Mouse (Mus musculus): ENCODE measurements at regions not wholly inside any gene's neighbourhood (a gene's known extent, or its start where the extent isn't known, plus 50 kb on each side); places are given as distances from the start of the nearest gene placed in this dataset.

- H3K9me3 ChIP-seq (ENCODE audit: control insufficient read depth, low read length) = no peaks in the 10 kb centered on the region
- 85% methylated on average over 12 of the region's 12 CpGs for WGBS
- H3K27me3 ChIP-seq (ENCODE audit: control insufficient read depth, insufficient read depth, low read length) = no peaks in the 10 kb centered on the region
- no peaks in the 10 kb centered on the region for H3K36me3 ChIP-seq (ENCODE audit: control insufficient read depth, insufficient read depth, low read length)
- DNase-seq (ENCODE audit: low spot score) (peak; percentile 1), ATAC-seq (ENCODE audit: low FRiP score) (peak; percentile 57; the same call in 1 of the 2 replicates)
- H3K9ac ChIP-seq (ENCODE audit: low read depth, low read length) = no peak overlapping the region
- no peak overlapping the region for H3K4me3 ChIP-seq (ENCODE audit: low read depth, low read length)
- H3K4me1 ChIP-seq (replicated peaks; ENCODE audit: control insufficient read depth, insufficient read depth, low read length) = no peaks in the 10 kb centered on the region
- no peak overlapping the region for H3K27ac ChIP-seq (ENCODE audit: low read depth, low read length)
- no peak overlapping the region for H3K4me2 ChIP-seq (replicated peaks; ENCODE audit: low read depth, low read length)
Observed at GRCm38 (mm10) chr1:105150624-105151465, 205.7 kb downstream of the Rnf152 start.

- no peak overlapping the region for H3K9ac ChIP-seq (ENCODE audit: low read depth, low read length)
- no peak overlapping the region for H3K4me2 ChIP-seq (replicated peaks; ENCODE audit: low read depth, low read length)
- ATAC-seq (ENCODE audit: low FRiP score) = no peak
- no peak overlapping the region for H3K27ac ChIP-seq (ENCODE audit: low read depth, low read length)
- no peak for DNase-seq (ENCODE audit: low spot score)
- no peaks in the 10 kb centered on the region for H3K27me3 ChIP-seq (ENCODE audit: control insufficient read depth, insufficient read depth, low read length)
- H3K4me3 ChIP-seq (ENCODE audit: low read depth, low read length) = no peak overlapping the region
- no peaks in the 10 kb centered on the region for H3K36me3 ChIP-seq (ENCODE audit: control insufficient read depth, insufficient read depth, low read length)
- H3K4me1 ChIP-seq (replicated peaks; ENCODE audit: control insufficient read depth, insufficient read depth, low read length) = no peaks in the 10 kb centered on the region
- 88% methylated on average over 2 of the region's 2 CpGs for WGBS
- H3K9me3 ChIP-seq (ENCODE audit: control insufficient read depth, low read length) = no peaks in the 10 kb centered on the region
Observed at GRCm38 (mm10) chr1:105148792-105149191, 207.7 kb downstream of the Rnf152 start.

GRCm38 (mm10) chr1:105148048-105148447 is 208.5 kb downstream of the Rnf152 start:
- H3K27me3 ChIP-seq (ENCODE audit: control insufficient read depth, insufficient read depth, low read length) = no peaks in the 10 kb centered on the region
- H3K27ac ChIP-seq (ENCODE audit: low read depth, low read length) = no peak overlapping the region
- no peak overlapping the region for H3K4me2 ChIP-seq (replicated peaks; ENCODE audit: low read depth, low read length)
- no peak for ATAC-seq (ENCODE audit: low FRiP score)
- no peaks in the 10 kb centered on the region for H3K9me3 ChIP-seq (ENCODE audit: control insufficient read depth, low read length)
- no peak for DNase-seq (ENCODE audit: low spot score)
- H3K9ac ChIP-seq (ENCODE audit: low read depth, low read length) = no peak overlapping the region
- H3K36me3 ChIP-seq (ENCODE audit: control insufficient read depth, insufficient read depth, low read length) = no peaks in the 10 kb centered on the region
- no peaks in the 10 kb centered on the region for H3K4me1 ChIP-seq (replicated peaks; ENCODE audit: control insufficient read depth, insufficient read depth, low read length)
- H3K4me3 ChIP-seq (ENCODE audit: low read depth, low read length) = no peak overlapping the region

GRCm38 (mm10) chr1:105123936-105124335 is 232.6 kb downstream of the Rnf152 start:
- H3K36me3 ChIP-seq (ENCODE audit: control insufficient read depth, insufficient read depth, low read length) = no peaks in the 10 kb centered on the region
- no peak for DNase-seq (ENCODE audit: low spot score)
- 81% methylated on average over 4 of the region's 4 CpGs for WGBS
- no peak overlapping the region for H3K9ac ChIP-seq (ENCODE audit: low read depth, low read length)
- H3K4me2 ChIP-seq (replicated peaks; ENCODE audit: low read depth, low read length) = no peak overlapping the region
- H3K27me3 ChIP-seq (ENCODE audit: control insufficient read depth, insufficient read depth, low read length) = no peaks in the 10 kb centered on the region
- no peaks in the 10 kb centered on the region for H3K4me1 ChIP-seq (replicated peaks; ENCODE audit: control insufficient read depth, insufficient read depth, low read length)
- no peak overlapping the region for H3K4me3 ChIP-seq (ENCODE audit: low read depth, low read length)
- no peaks in the 10 kb centered on the region for H3K9me3 ChIP-seq (ENCODE audit: control insufficient read depth, low read length)
- no peak for ATAC-seq (ENCODE audit: low FRiP score)
- H3K27ac ChIP-seq (ENCODE audit: low read depth, low read length) = no peak overlapping the region

GRCm38 (mm10) chr1:105117888-105118287 is 238.6 kb downstream of the Rnf152 start:
- Histone ChIP-seq H3K4me2 (replicated peaks; ENCODE audit: low read depth, low read length) (no peak overlapping the region), H3K27ac (ENCODE audit: low read depth, low read length) (no peak overlapping the region), H3K27me3 (ENCODE audit: control insufficient read depth, insufficient read depth, low read length) (no peaks in the 10 kb centered on the region), H3K4me3 (ENCODE audit: low read depth, low read length) (no peak overlapping the region), H3K36me3 (ENCODE audit: control insufficient read depth, insufficient read depth, low read length) (no peaks in the 10 kb centered on the region), H3K9me3 (ENCODE audit: control insufficient read depth, low read length) (no peaks in the 10 kb centered on the region), H3K9ac (ENCODE audit: low read depth, low read length) (no peak overlapping the region), H3K4me1 (replicated peaks; ENCODE audit: control insufficient read depth, insufficient read depth, low read length) (no peaks in the 10 kb centered on the region)
- DNase-seq (ENCODE audit: low spot score) (no peak), ATAC-seq (ENCODE audit: low FRiP score) (no peak)
- WGBS = 93% methylated on average over 2 of the region's 2 CpGs

GRCm38 (mm10) chr1:105116231-105116630 is 240.3 kb downstream of the Rnf152 start:
- H3K4me3 ChIP-seq (ENCODE audit: low read depth, low read length) = no peak overlapping the region
- no peak overlapping the region for H3K4me2 ChIP-seq (replicated peaks; ENCODE audit: low read depth, low read length)
- no peaks in the 10 kb centered on the region for H3K27me3 ChIP-seq (ENCODE audit: control insufficient read depth, insufficient read depth, low read length)
- DNase-seq (ENCODE audit: low spot score) (no peak), ATAC-seq (ENCODE audit: low FRiP score) (no peak)
- H3K36me3 ChIP-seq (ENCODE audit: control insufficient read depth, insufficient read depth, low read length) = no peaks in the 10 kb centered on the region
- H3K9me3 ChIP-seq (ENCODE audit: control insufficient read depth, low read length) = no peaks in the 10 kb centered on the region
- H3K9ac ChIP-seq (ENCODE audit: low read depth, low read length) = no peak overlapping the region
- H3K27ac ChIP-seq (ENCODE audit: low read depth, low read length) = no peak overlapping the region
- H3K4me1 ChIP-seq (replicated peaks; ENCODE audit: control insufficient read depth, insufficient read depth, low read length) = no peaks in the 10 kb centered on the region
- WGBS = 85% methylated on average over 3 of the region's 3 CpGs

- ATAC-seq (ENCODE audit: low FRiP score) (no peak), DNase-seq (ENCODE audit: low spot score) (no peak)
- 92% methylated on average over 6 of the region's 6 CpGs for WGBS
- no peaks in the 10 kb centered on the region for H3K27me3 ChIP-seq (ENCODE audit: control insufficient read depth, insufficient read depth, low read length)
- no peak overlapping the region for H3K27ac ChIP-seq (ENCODE audit: low read depth, low read length)
- H3K4me2 ChIP-seq (replicated peaks; ENCODE audit: low read depth, low read length) = no peak overlapping the region
- H3K9ac ChIP-seq (ENCODE audit: low read depth, low read length) = no peak overlapping the region
- no peaks in the 10 kb centered on the region for H3K36me3 ChIP-seq (ENCODE audit: control insufficient read depth, insufficient read depth, low read length)
- H3K4me3 ChIP-seq (ENCODE audit: low read depth, low read length) = no peak overlapping the region
- H3K9me3 ChIP-seq (ENCODE audit: control insufficient read depth, low read length) = no peaks in the 10 kb centered on the region
- H3K4me1 ChIP-seq (replicated peaks; ENCODE audit: control insufficient read depth, insufficient read depth, low read length) = no peaks in the 10 kb centered on the region
Observed at GRCm38 (mm10) chr1:105115391-105115790, 241.1 kb downstream of the Rnf152 start.

GRCm38 (mm10) chr1:105114835-105115234 is 241.7 kb downstream of the Rnf152 start:
- no peaks in the 10 kb centered on the region for H3K4me1 ChIP-seq (replicated peaks; ENCODE audit: control insufficient read depth, insufficient read depth, low read length)
- H3K27ac ChIP-seq (ENCODE audit: low read depth, low read length) = no peak overlapping the region
- ATAC-seq (ENCODE audit: low FRiP score) = no peak
- no peak overlapping the region for H3K4me2 ChIP-seq (replicated peaks; ENCODE audit: low read depth, low read length)
- no peaks in the 10 kb centered on the region for H3K9me3 ChIP-seq (ENCODE audit: control insufficient read depth, low read length)
- H3K4me3 ChIP-seq (ENCODE audit: low read depth, low read length) = no peak overlapping the region
- no peak overlapping the region for H3K9ac ChIP-seq (ENCODE audit: low read depth, low read length)
- DNase-seq (ENCODE audit: low spot score) = no peak
- H3K27me3 ChIP-seq (ENCODE audit: control insufficient read depth, insufficient read depth, low read length) = no peaks in the 10 kb centered on the region
- no peaks in the 10 kb centered on the region for H3K36me3 ChIP-seq (ENCODE audit: control insufficient read depth, insufficient read depth, low read length)
- WGBS = 93% methylated on average over 3 of the region's 3 CpGs

- Histone ChIP-seq H3K4me2 (replicated peaks; ENCODE audit: low read depth, low read length) (no peak overlapping the region), H3K4me3 (ENCODE audit: low read depth, low read length) (no peak overlapping the region), H3K9me3 (ENCODE audit: control insufficient read depth, low read length) (no peaks in the 10 kb centered on the region), H3K9ac (ENCODE audit: low read depth, low read length) (no peak overlapping the region), H3K27me3 (ENCODE audit: control insufficient read depth, insufficient read depth, low read length) (no peaks in the 10 kb centered on the region), H3K36me3 (ENCODE audit: control insufficient read depth, insufficient read depth, low read length) (no peaks in the 10 kb centered on the region), H3K4me1 (replicated peaks; ENCODE audit: control insufficient read depth, insufficient read depth, low read length) (no peaks in the 10 kb centered on the region), H3K27ac (ENCODE audit: low read depth, low read length) (no peak overlapping the region)
- no peak for ATAC-seq (ENCODE audit: low FRiP score)
- WGBS = 89% methylated on average over 1 of the region's 1 CpGs
- no peak for DNase-seq (ENCODE audit: low spot score)
Observed at GRCm38 (mm10) chr1:105112762-105113525, 243.6 kb downstream of the Rnf152 start.
